Mouse (Mus musculus) neural tube, embryonic 13.5 days (tissue): ENCODE measurements at regions not wholly inside any gene's neighbourhood (a gene's known extent, or its start where the extent isn't known, plus 50 kb on each side); places are given as distances from the start of the nearest gene placed in this dataset.

Source experiments
- ATAC-seq: fragments of 200-750 bp; cut with Nextera tagmentation; 2 replicates; pipeline ENCODE4 v1.8.0; 2017; ENCODE audit warnings: low read depth, mild to moderate bottlenecking, moderate TSS enrichment, moderate library complexity
- H3K27ac ChIP-seq: fragments of 300-500 bp; sonication (generic); replicated peaks from 2 replicates; pipeline ENCODE4 v1.5.1; 2015; ENCODE audit warnings: moderate library complexity, mild to moderate bottlenecking, inconsistent platforms
- H3K27me3 ChIP-seq: fragments of 300-500 bp; sonication (generic); 2 replicates; pipeline ENCODE4 v1.6.1; 2015; ENCODE audit warnings: mild to moderate bottlenecking, inconsistent platforms
- H3K36me3 ChIP-seq: fragments of 300-500 bp; sonication (generic); 2 replicates; pipeline ENCODE4 v1.6.1; 2015; ENCODE audit warnings: mild to moderate bottlenecking, inconsistent platforms
- H3K4me1 ChIP-seq: fragments of 300-500 bp; sonication (generic); replicated peaks from 2 replicates; pipeline ENCODE4 v1.6.1; 2015; ENCODE audit warnings: inconsistent platforms
- H3K4me2 ChIP-seq: fragments of 300-500 bp; sonication (generic); 2 replicates; pipeline ENCODE4 v1.6.1; 2015; ENCODE audit warnings: inconsistent platforms, mild to moderate bottlenecking, moderate library complexity
- H3K4me3 ChIP-seq: fragments of 300-500 bp; sonication (generic); 2 replicates; pipeline ENCODE4 v1.5.1; 2015; ENCODE audit warnings: mild to moderate bottlenecking, inconsistent platforms
- H3K9ac ChIP-seq: fragments of 300-500 bp; sonication (generic); 2 replicates; pipeline ENCODE4 v1.6.1; 2015; ENCODE audit warnings: moderate library complexity, mild to moderate bottlenecking, inconsistent platforms
- H3K9me3 ChIP-seq: fragments of 300-500 bp; sonication (generic); 2 replicates; pipeline ENCODE4 v1.6.1; 2016; ENCODE audit warnings: inconsistent platforms
- WGBS: fragments of 180-500 bp; shearing (Covaris S2); methylation state at CpG from one replicate; pipeline ENCODE4 v1.1.7; 2015; 5-methylcytosine and 5-hydroxymethylcytosine counted together

DNA sequence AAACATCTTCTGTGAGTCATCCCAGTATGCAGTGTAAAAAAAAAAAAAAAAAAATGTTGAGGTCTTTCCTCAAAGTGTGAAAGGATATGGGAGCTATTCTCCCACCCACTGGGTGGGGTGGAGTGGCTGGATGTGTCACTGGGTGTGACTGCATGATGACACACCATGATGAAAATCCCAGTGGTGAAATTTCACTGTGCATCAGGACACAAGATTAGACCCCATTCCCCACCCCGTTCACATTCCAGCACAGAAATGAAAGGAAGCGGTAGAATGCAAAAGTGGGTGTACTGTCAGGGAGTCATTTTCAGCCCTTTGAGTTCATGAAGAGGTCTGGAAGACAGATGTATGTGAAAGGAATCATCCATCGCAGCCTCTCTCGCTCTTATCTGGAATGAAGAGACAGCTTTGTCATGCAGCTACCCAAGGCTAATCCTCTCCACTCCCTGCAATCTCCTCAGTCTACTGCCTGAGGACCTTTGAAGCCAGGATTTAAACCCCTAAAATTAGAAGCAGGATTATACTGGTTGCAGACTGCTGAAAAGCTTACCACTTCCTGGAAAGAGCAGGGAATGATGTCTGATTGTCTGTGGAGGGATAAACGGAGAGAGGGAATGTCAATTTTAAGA is 405.6 kb upstream of the Atp2b1 start:
- Histone ChIP-seq H3K9ac (no peak overlapping the region), H3K36me3 (no peaks in the 10 kb centered on the region), H3K4me3 (no peak overlapping the region), H3K4me2 (no peak overlapping the region), H3K27me3 (no peaks in the 10 kb centered on the region), H3K9me3 (no peaks in the 10 kb centered on the region), H3K4me1 (no peaks in the 10 kb centered on the region), H3K27ac (no peak overlapping the region)
- WGBS = 67% methylated on average over 5 of the region's 5 CpGs
- ATAC-seq = no peak

DNA sequence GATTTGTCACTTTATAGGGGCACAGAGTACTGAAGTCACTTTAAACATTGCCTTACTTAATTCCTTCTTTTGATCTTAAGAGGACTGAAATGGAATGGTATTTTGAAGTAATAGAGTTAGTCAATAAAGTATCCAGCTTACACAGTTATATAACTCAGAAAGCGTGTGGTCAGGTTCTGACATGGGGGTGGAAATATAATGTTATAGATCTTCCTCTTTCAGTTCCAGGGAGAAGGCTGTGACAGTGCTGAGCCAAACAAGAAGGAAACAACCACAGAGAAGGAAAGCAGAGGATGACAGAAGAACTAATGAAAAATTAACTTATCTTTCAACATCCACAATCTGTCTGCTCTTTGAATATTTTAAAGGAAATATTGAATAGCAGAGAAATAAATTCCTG is 399.4 kb upstream of the Atp2b1 start:
- H3K4me3 ChIP-seq = no peak overlapping the region
- no peak overlapping the region for H3K27ac ChIP-seq
- 90% methylated on average over 1 of the region's 1 CpGs for WGBS
- no peak for ATAC-seq
- H3K36me3 ChIP-seq = no peaks in the 10 kb centered on the region
- H3K9me3 ChIP-seq = no peaks in the 10 kb centered on the region
- no peak overlapping the region for H3K9ac ChIP-seq
- H3K4me2 ChIP-seq = no peak overlapping the region
- no peaks in the 10 kb centered on the region for H3K4me1 ChIP-seq
- H3K27me3 ChIP-seq = no peaks in the 10 kb centered on the region

DNA sequence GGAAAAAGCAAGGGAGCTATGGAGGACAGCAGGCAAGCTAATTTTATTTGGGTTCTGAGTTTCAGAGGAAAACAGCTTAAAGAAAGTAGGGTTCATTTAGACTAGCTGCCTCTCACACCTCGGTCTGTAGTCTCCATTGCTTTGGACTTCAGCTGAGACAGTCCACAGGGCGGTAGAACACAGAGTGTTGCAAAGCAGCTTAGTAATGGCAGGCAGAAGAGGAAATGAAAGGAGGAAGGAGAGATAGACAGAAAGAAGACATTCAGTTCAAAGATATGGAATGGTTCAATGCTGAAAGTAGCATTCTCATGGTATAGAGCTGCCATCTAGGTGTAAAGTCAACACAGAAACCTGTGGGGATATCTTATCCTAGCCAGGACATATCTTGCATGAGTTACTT is 396.6 kb upstream of the Atp2b1 start:
- Histone ChIP-seq H3K27me3 (no peaks in the 10 kb centered on the region), H3K4me2 (no peak overlapping the region), H3K36me3 (no peaks in the 10 kb centered on the region), H3K9ac (no peak overlapping the region), H3K27ac (no peak overlapping the region), H3K4me3 (no peak overlapping the region), H3K9me3 (no peaks in the 10 kb centered on the region), H3K4me1 (no peaks in the 10 kb centered on the region)
- ATAC-seq = no peak
- WGBS = 91% methylated on average over 2 of the region's 2 CpGs

DNA sequence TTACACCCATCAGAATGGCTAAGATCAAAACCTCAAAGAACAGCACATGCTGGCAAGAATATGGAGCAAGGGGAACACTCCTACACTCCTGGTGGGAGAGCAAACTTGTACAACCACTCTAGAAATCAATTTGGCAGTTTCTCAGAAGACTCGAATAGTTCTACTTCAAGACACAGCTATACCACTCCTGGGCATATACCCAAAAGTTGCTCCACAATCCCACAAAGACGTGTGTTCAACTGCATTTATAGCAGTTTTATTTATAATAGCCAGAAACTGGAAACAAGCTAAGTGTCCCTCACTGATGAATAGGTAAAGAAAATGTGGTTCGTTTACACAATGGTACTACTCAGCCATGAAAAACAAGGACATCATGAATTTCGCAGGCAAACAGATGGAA is 384.6 kb upstream of the Atp2b1 start:
- Histone ChIP-seq H3K9me3 (peaks cover 4% of the 10 kb centered on the region; the same call in 1 of the 2 replicates), H3K9ac (no peak overlapping the region), H3K27ac (no peak overlapping the region), H3K36me3 (no peaks in the 10 kb centered on the region), H3K4me1 (no peaks in the 10 kb centered on the region), H3K4me2 (no peak overlapping the region), H3K27me3 (no peaks in the 10 kb centered on the region), H3K4me3 (no peak overlapping the region)
- WGBS = 77% methylated on average over 4 of the region's 4 CpGs
- no peak for ATAC-seq

DNA sequence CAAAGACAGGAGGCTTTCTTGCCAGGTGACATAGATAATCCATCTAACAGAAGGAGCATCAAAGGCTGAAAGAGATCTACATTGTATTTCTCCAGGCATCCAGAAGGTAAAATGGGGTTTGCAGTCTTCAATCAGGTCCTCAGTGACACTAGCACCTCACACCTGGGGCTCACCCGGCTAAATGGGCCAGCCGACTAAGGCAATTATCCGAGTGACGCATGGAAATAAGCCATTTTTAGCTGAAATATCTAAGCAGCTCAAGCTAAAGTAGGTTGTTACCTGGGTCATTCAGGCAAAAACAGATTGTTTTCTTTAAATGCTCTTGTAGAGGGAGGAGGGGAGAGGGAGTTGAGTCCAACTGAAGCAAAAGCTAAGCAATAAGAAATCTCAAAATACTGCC is 382.8 kb upstream of the Atp2b1 start:
- no peaks in the 10 kb centered on the region for H3K36me3 ChIP-seq
- WGBS = 85% methylated on average over 4 of the region's 4 CpGs
- H3K9ac ChIP-seq = no peak overlapping the region
- no peaks in the 10 kb centered on the region for H3K27me3 ChIP-seq
- no peak overlapping the region for H3K4me3 ChIP-seq
- H3K4me1 ChIP-seq = no peaks in the 10 kb centered on the region
- no peak overlapping the region for H3K4me2 ChIP-seq
- ATAC-seq = no peak
- no peak overlapping the region for H3K27ac ChIP-seq
- H3K9me3 ChIP-seq = peaks cover 4% of the 10 kb centered on the region; the same call in 1 of the 2 replicates

DNA sequence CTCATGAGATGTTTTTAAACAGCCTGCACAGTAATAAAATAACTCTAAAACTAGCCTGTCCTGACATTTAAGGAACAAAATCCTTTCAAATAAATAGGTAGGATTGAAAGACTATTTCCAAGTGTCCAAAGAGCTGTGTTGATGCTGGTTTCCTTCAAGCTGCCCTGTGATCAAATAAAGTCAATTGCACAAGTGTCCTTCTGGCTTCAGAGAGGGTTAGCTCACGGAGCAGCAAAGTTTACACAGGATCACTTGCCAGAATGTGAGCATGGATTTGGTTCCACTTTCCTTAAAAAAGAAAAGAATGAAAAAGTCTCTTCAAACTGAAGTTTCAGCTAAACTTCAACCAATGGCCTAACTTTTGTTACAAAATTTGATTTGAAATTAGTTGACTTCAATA is 375.5 kb upstream of the Atp2b1 start:
- Histone ChIP-seq H3K36me3 (no peaks in the 10 kb centered on the region), H3K4me1 (peaks cover 7% of the 10 kb centered on the region), H3K27ac (no peak overlapping the region), H3K9ac (no peak overlapping the region), H3K9me3 (no peaks in the 10 kb centered on the region), H3K4me2 (no peak overlapping the region), H3K4me3 (no peak overlapping the region), H3K27me3 (no peaks in the 10 kb centered on the region)
- ATAC-seq = no peak
- 63% methylated on average over 1 of the region's 1 CpGs for WGBS

DNA sequence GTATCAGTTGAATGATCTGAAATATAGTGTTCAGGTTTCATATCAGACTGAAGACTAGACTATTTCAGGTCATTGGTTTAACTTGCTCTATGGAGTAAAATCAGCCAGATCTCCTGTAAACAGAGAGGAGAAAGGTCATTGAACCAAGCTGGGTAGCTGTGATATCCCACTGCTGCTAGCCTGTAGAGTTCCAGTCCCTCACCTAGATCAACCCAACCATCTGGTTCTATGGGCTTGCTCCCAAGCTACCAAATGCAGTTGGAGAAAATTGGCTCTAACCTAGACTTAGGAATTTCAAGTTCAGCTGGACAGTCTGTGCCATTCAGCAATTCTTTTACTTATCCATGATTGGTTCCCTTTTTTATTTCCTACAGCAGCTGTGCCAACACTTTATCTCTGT is 373.1 kb upstream of the Atp2b1 start:
- Histone ChIP-seq H3K27ac (no peak overlapping the region), H3K4me2 (no peak overlapping the region), H3K9me3 (no peaks in the 10 kb centered on the region), H3K9ac (no peak overlapping the region), H3K4me3 (no peak overlapping the region), H3K27me3 (no peaks in the 10 kb centered on the region), H3K4me1 (peaks cover 11% of the 10 kb centered on the region), H3K36me3 (no peaks in the 10 kb centered on the region)
- no peak for ATAC-seq

DNA sequence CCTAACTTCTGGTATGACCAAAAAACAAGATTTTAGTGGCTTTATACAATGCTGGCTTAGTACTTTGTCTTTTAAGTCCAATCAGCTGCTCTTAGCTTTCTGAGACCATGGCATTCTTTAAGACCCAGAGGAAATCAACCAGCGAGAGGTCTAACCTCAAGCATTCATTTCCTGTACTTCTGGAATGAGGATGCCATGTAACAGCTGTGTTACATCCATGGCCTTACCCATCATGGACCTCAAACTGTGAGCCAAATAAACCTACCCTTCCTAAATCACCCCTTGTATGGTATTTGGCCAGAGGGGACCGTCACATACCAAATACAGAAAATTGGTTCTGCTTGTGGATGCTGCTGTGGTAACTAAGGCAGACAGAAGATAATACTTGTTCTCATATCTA is 372.1 kb upstream of the Atp2b1 start:
- no peak overlapping the region for H3K4me3 ChIP-seq
- no peak for ATAC-seq
- no peaks in the 10 kb centered on the region for H3K9me3 ChIP-seq
- H3K4me2 ChIP-seq = no peak overlapping the region
- H3K9ac ChIP-seq = no peak overlapping the region
- 84% methylated on average over 2 of the region's 2 CpGs for WGBS
- no peaks in the 10 kb centered on the region for H3K27me3 ChIP-seq
- peaks cover 11% of the 10 kb centered on the region for H3K4me1 ChIP-seq
- H3K27ac ChIP-seq = no peak overlapping the region
- H3K36me3 ChIP-seq = no peaks in the 10 kb centered on the region

DNA sequence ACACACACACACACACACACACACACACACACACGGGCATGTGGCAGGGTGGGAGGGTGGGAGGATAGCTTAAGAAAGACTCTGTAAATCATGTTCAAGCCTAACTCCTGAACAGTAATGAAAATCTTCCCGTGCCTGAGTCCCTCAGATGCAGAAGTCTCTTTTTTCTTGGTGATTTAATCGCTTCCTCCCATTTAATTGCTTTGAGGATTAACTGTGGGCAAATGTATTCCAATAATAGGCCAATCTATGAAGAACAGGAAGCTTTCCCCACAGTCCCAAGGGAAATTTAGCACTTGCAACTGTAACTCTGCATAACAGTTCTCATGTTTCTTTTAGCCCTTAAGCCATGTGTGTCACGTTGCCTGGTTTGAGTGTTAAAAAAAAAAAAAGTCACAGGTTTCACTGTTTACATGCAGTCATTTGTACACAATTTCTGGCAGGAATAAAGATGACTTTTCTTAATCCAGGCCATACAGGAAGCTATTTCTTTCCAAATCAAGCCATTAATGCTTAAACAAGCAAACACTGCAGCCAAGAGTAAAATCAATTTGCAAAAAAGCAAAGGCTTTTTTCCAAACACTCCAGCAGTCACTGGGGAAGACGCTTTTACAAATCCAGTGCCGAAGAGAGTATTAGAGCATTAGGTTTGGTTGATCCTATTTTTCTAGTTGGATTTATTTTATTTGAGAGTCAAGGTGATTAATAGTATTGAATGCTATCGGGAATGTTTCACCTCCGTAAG is 370.8 kb upstream of the Atp2b1 start:
- Histone ChIP-seq H3K4me1 (peaks cover 11% of the 10 kb centered on the region), H3K27me3 (no peaks in the 10 kb centered on the region), H3K27ac (peak overlapping the region; percentile 49), H3K9me3 (no peaks in the 10 kb centered on the region), H3K36me3 (no peaks in the 10 kb centered on the region), H3K4me2 (peak overlapping the region; percentile 14; the same call in 1 of the 2 replicates), H3K9ac (0 out of 2 replicates have a peak overlapping the region, but pooled peaks have one; percentile 9), H3K4me3 (no peak overlapping the region)
- WGBS = 22% methylated on average over 8 of the region's 8 CpGs
- peak; percentile 84 for ATAC-seq

DNA sequence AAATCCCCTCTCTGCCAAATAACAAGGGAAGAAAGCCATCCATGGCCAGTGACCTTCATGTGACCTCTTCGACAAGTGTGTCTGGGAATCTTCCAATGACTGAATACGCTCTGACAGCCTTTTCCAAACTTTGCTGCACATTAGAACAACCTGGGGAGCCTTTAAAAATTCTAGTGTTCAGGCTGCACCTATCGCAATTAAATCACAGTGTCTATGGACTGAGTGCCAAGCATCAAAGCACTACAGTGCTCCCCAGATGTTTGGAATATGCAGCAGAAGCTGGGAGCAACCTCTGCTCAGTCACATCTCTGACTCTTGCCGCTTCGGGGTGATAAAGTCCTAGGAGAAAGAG is 370.2 kb upstream of the Atp2b1 start:
- WGBS = 44% methylated on average over 5 of the region's 5 CpGs
- Histone ChIP-seq H3K4me3 (no peak overlapping the region), H3K4me2 (peak overlapping the region; percentile 14; the same call in 1 of the 2 replicates), H3K27me3 (no peaks in the 10 kb centered on the region), H3K9ac (0 out of 2 replicates have a peak overlapping the region, but pooled peaks have one; percentile 9), H3K4me1 (peaks cover 11% of the 10 kb centered on the region), H3K9me3 (no peaks in the 10 kb centered on the region), H3K27ac (peak overlapping the region; percentile 49), H3K36me3 (no peaks in the 10 kb centered on the region)
- ATAC-seq = no peak

DNA sequence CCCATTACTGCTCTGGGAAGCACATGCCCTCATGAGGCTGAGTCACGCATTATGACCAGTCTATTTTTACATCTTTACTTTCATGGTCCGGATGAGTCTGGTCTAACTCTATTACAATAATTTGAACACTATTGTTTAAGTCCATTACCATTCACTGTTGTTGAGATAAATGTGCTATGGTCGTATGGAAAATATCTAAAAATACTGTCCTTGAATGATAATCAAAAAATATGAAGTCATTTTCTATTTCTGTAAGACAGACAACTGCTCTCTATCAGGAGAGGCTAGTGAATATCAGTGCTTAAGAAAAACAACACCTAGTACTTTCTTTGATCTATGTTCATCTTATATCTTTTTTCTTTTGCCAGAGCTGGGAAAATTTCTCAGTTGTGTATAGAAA is 359.6 kb upstream of the Atp2b1 start:
- H3K4me1 ChIP-seq = no peaks in the 10 kb centered on the region
- H3K4me3 ChIP-seq = no peak overlapping the region
- 88% methylated on average over 3 of the region's 3 CpGs for WGBS
- H3K27me3 ChIP-seq = no peaks in the 10 kb centered on the region
- H3K27ac ChIP-seq = no peak overlapping the region
- H3K9ac ChIP-seq = no peak overlapping the region
- no peaks in the 10 kb centered on the region for H3K36me3 ChIP-seq
- no peaks in the 10 kb centered on the region for H3K9me3 ChIP-seq
- H3K4me2 ChIP-seq = no peak overlapping the region
- ATAC-seq = no peak

DNA sequence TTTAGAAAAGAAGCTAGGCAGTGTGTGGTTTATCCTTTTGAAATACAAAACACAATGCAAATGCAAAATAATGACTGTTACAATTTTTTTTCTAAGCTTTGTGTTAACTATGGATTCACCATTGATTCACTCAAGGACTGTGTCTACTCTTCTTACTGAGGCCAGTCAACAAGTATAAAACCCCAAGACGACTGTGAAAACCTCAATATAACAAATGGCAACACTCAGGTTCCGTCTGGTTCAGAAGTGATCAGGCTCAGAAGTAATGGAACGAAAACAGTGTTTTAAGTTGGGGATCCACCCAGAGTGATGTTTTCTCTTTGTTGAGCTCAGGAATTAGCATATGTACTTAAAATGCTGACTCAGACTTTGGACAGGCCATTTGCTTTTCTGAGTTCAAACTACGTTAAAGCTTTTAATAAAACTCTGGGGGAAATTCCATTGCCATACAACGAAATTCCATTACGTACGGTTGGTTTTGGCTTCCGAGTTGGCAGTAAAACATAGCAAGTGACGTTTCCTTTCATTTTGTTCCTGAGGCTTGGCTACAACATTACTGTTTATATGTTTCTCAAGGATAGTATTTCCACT is 356.6 kb upstream of the Atp2b1 start:
- Histone ChIP-seq H3K27me3 (no peaks in the 10 kb centered on the region), H3K36me3 (no peaks in the 10 kb centered on the region), H3K4me1 (no peaks in the 10 kb centered on the region), H3K4me3 (no peak overlapping the region), H3K27ac (no peak overlapping the region), H3K9ac (no peak overlapping the region), H3K4me2 (no peak overlapping the region), H3K9me3 (no peaks in the 10 kb centered on the region)
- WGBS = 84% methylated on average over 9 of the region's 9 CpGs
- no peak for ATAC-seq
